Mouse (Mus musculus): Measurements from ENCODE around the gene Tiam1.

DNA sequence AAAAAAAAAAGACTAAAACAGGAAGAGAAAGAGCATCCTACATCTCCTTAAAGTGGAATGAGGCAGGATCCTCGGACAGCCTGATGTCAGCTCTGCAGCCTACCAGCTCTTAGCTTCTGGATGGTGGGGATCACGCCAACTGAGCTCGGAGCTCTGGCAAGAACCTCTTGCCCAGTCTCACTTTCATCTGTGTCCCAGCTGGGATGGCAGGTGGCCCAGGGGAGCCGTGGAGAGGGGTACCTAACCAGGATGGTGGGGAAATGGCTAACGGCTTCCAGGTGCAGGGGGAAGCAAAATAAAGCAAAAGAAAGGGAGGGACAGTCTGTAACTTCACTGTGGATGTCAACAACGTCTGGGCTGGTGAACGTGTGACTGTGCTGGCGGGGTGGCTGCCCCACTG, 337.6 kb downstream of the Tiam1 start:
- TF ChIP-seq POLR2A (IDR thresholded peaks at IDR 0.05; ENCODE audit: insufficient read depth, low read depth, low read length) (no peak), CTCF (IDR thresholded peaks at IDR 0.05; ENCODE audit: insufficient read depth, low read depth, low read length) (no peak)
